Mouse (Mus musculus) kidney, postnatal 0 days (tissue): ENCODE results near the gene Nudt17. TPM values are rescaled to one million over a fixed set of nuclear protein-coding genes. Genes with fewer than 3 reads are reported as not detected.

Experiments
- ATAC-seq: fragments of 200-750 bp; cut with Nextera tagmentation; replicated peaks from 2 replicates; pipeline ENCODE4 v1.8.0; 2017; ENCODE audit warnings: low read depth, moderate number of reproducible peaks, moderate TSS enrichment, moderate library complexity; ENCODE audit not compliant: low FRiP score
- DNase-seq: peaks from one replicate; pipeline ENCODE4 v3.0.0-alpha.2; 2016; ENCODE audit warnings: low spot score
- H3K27ac ChIP-seq: fragments of 300-500 bp; sonication (generic); 2 replicates; pipeline ENCODE4 v1.5.1; 2014; ENCODE audit warnings: mild to moderate bottlenecking
- H3K27me3 ChIP-seq: fragments of 300-500 bp; sonication (generic); 2 replicates; pipeline ENCODE4 v1.6.1; 2014; ENCODE audit warnings: low read length, mixed read lengths; ENCODE audit not compliant: insufficient read depth
- H3K36me3 ChIP-seq: fragments of 300-500 bp; sonication (generic); 2 replicates; pipeline ENCODE4 v1.6.1; 2014; ENCODE audit warnings: low read length, mixed read lengths; ENCODE audit not compliant: insufficient read depth
- H3K4me1 ChIP-seq: fragments of 300-500 bp; sonication (generic); replicated peaks from 2 replicates; pipeline ENCODE4 v1.6.1; 2014; ENCODE audit warnings: antibody characterized with exemption, low read length, mixed read lengths; ENCODE audit not compliant: insufficient read depth
- H3K4me2 ChIP-seq: fragments of 300-500 bp; sonication (generic); 2 replicates; pipeline ENCODE4 v1.6.1; 2014; ENCODE audit warnings: mild to moderate bottlenecking, low read length, moderate library complexity, mixed read lengths
- H3K4me3 ChIP-seq: fragments of 300-500 bp; sonication (generic); replicated peaks from 2 replicates; pipeline ENCODE4 v1.5.1; 2014; ENCODE audit warnings: low read depth, low read length
- H3K9ac ChIP-seq: fragments of 300-500 bp; sonication (generic); 2 replicates; pipeline ENCODE4 v1.6.1; 2014; ENCODE audit warnings: low read depth, low read length
- H3K9me3 ChIP-seq: fragments of 300-500 bp; sonication (generic); replicated peaks from 2 replicates; pipeline ENCODE4 v1.6.1; 2016; ENCODE audit warnings: low read length, inconsistent platforms, mixed read lengths
- CTCF ChIP-seq: IDR thresholded peaks from 2 replicates; pipeline ENCODE4 v1.5.1; 2016; ENCODE audit warnings: antibody characterized with exemption, low read depth, mild to moderate bottlenecking, moderate library complexity
- WGBS: fragments of 180-500 bp; shearing (Covaris S2); extraction: QIAGEN DNeasy Blood & Tissue Kit; methylation state at CpG from one replicate; pipeline ENCODE4 v1.1.7; 2014; 5-methylcytosine and 5-hydroxymethylcytosine counted together
- polyA plus RNA-seq: library from polyadenylated mRNA; unstranded; fragments of >200 nt; fragmentation: Nextera tagmentation; extraction: Ambion mirVana; gene quantifications from 2 replicates; pipeline ENCODE4 v1.2.1, GENCODE M21; 2015

The Nudt17 gene
- polyA plus RNA-seq, 1 experiment from 2014 or later: 8.2 TPM

DNA sequence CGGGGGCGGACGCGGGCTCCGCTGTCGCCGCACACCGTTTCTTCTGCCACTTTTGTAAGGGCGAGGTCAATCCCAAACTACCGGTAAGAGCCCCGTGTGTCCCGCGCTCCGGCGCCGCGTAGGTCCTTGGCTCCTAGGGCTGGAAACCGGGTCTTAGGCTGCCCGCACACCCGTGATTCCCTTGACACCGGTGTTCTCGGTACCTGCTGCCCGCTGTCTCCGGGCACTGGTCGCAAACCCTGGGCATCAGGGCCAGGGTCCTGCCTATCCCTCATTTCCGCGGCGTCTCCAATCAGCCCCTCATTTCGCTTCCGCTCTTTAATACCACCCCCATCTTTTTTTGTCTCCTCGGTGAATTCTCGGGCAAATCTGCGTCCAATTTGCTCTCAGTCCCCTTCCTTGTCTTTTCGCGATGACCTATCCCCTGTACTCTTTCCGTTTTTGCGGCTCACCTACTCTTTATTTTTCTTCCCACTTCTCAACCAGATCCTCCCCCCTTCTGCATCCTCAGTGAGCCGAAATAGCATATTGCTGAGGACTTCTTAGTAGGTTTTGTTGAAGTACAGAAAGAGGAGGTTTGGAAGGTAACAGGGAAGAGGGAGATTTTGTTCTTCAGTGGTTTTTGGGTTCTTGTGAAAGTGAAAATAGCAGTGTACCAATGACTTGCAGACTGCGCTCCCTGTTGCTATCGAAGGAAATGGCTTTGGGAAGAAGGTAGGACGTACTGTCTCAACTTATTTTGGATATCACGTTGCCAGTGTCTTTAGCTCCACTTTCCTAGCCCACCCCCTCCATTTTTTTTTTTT, 19.7 kb upstream of the Nudt17 start:
- Histone ChIP-seq H3K27ac (peak overlapping the region; percentile 90), H3K9me3 (no peaks in the 10 kb centered on the region), H3K9ac (peak overlapping the region; percentile 74), H3K4me1 (peaks cover 18% of the 10 kb centered on the region), H3K36me3 (0 out of 2 replicates have a peak, but pooled peaks cover 5% of the 10 kb centered on the region), H3K4me2 (peak overlapping the region; percentile 67), H3K4me3 (peak overlapping the region; percentile 76), H3K27me3 (no peaks in the 10 kb centered on the region)
- TF ChIP-seq CTCF: no peak
- ATAC-seq (peak; percentile 9), DNase-seq (peak; percentile 56)
- WGBS: under 1% methylated on average over 42 of the region's 42 CpGs

GRCm38 (mm10) chr3:96727343-96727827, 19.0 kb upstream of the Nudt17 start, which contains the start of the genes Polr3c and Rnf115:
TSS of gene Polr3c (minus strand) at chr3:96727628.
TSS of gene Rnf115 (plus strand) at chr3:96727664.
- Histone ChIP-seq H3K27me3 (no peaks in the 10 kb centered on the region), H3K4me3 (peak within 1 kb of the TSS; percentile 76), H3K27ac (peak within 1 kb of the TSS; percentile 90), H3K4me2 (peak within 1 kb of the TSS; percentile 67), H3K9me3 (no peaks in the 10 kb centered on the region), H3K4me1 (peaks cover 18% of the 10 kb centered on the region), H3K9ac (peak within 1 kb of the TSS; percentile 74), H3K36me3 (0 out of 2 replicates have a peak, but pooled peaks cover 9% of the 10 kb centered on the region)
- no peak for TF ChIP-seq CTCF
- under 1% methylated on average over 52 of the region's 52 CpGs for WGBS
- DNase-seq: peak; percentile 97
- peak; percentile 98 for ATAC-seq

DNA sequence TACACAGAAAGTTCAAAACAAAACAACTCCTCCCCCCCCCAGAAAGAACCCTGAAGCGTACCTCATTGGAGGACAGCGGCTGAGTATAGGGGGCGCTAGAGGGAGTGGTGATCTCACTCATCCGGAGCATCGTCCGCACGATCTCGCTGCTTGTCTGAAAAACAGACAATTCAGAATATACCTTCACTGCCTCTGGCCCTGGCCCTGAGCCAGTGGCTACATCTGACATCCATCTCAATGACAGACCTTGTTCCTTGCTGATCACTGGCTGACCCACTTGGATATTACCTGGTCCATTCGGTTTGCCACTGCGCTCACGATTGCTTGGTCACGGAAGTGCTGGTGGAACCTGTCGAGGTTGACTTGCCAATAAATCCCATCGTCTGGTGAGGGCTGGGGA, 10.8 kb upstream of the Nudt17 start:
- Histone ChIP-seq H3K36me3 (peaks cover 35% of the 10 kb centered on the region; the same call in 1 of the 2 replicates), H3K27ac (no peak overlapping the region), H3K4me3 (no peak overlapping the region), H3K4me2 (peak overlapping the region; percentile 23; the same call in 1 of the 2 replicates), H3K9ac (no peak overlapping the region), H3K27me3 (no peaks in the 10 kb centered on the region), H3K9me3 (no peaks in the 10 kb centered on the region), H3K4me1 (no peaks in the 10 kb centered on the region)
- peak; percentile 68 for TF ChIP-seq CTCF
- peak; percentile 64 for DNase-seq
- ATAC-seq: peak; percentile 45; the same call in 1 of the 2 replicates
- WGBS: 37% methylated on average over 14 of the region's 14 CpGs

GRCm38 (mm10) chr3:96715854-96716253, 7.5 kb upstream of the Nudt17 start:
- H3K36me3 ChIP-seq: peaks cover 46% of the 10 kb centered on the region
- H3K9ac ChIP-seq: no peak overlapping the region
- no peak for DNase-seq
- H3K4me2 ChIP-seq: no peak overlapping the region
- H3K9me3 ChIP-seq: no peaks in the 10 kb centered on the region
- no peak for ATAC-seq
- H3K4me3 ChIP-seq: no peak overlapping the region
- 43% methylated on average over 2 of the region's 2 CpGs for WGBS
- no peaks in the 10 kb centered on the region for H3K27me3 ChIP-seq
- no peak for TF ChIP-seq CTCF
- H3K4me1 ChIP-seq: no peaks in the 10 kb centered on the region
- no peak overlapping the region for H3K27ac ChIP-seq

DNA sequence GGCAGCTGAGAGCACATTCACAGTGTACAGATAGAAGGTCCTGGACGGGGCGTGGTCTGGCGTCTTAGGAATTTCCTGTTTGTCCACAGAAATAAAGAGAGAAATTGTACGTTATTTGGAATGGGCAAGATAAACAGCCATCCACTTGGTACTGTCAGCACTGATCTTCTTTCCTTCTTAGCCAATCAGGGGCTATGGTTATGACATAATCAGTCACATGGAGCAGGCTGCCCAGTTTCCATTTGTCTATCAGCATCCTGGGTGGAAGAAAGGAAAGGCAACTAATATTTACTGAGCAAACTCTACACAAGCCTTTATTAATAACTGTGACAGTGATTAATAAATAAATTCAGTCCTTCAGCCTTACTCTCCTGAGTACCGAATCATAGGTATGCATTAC, 5.9 kb upstream of the Nudt17 start:
- no peak for DNase-seq
- no peak for ATAC-seq
- peaks cover 45% of the 10 kb centered on the region for H3K36me3 ChIP-seq
- H3K27ac ChIP-seq: no peak overlapping the region
- no peaks in the 10 kb centered on the region for H3K27me3 ChIP-seq
- H3K4me1 ChIP-seq: no peaks in the 10 kb centered on the region
- no peak overlapping the region for H3K9ac ChIP-seq
- H3K9me3 ChIP-seq: no peaks in the 10 kb centered on the region
- TF ChIP-seq CTCF: no peak
- WGBS: 90% methylated on average over 5 of the region's 5 CpGs
- H3K4me3 ChIP-seq: no peak overlapping the region
- no peak overlapping the region for H3K4me2 ChIP-seq

GRCm38 (mm10) chr3:96708684-96709064, 312 bp upstream of the Nudt17 start:
- Histone ChIP-seq H3K36me3 (peaks cover 40% of the 10 kb centered on the region), H3K9ac (no peak overlapping the region), H3K27ac (no peak overlapping the region), H3K9me3 (no peaks in the 10 kb centered on the region), H3K27me3 (no peaks in the 10 kb centered on the region), H3K4me3 (no peak overlapping the region), H3K4me1 (no peaks in the 10 kb centered on the region), H3K4me2 (peak overlapping the region; percentile 91)
- WGBS: 62% methylated on average over 2 of the region's 2 CpGs
- no peak for ATAC-seq
- TF ChIP-seq CTCF: no peak
- DNase-seq: no peak
